Mouse (Mus musculus) midbrain, embryonic 16.5 days (tissue): ENCODE data around the gene Spast. TPM values are rescaled to one million over a fixed set of nuclear protein-coding genes. Genes with fewer than 3 reads are reported as not detected.

Experiments used
- ATAC-seq: fragments of 200-750 bp; cut with Nextera tagmentation; 2 replicates; pipeline ENCODE4 v1.8.0; 2017; ENCODE audit warnings: moderate TSS enrichment
- H3K27ac ChIP-seq: fragments of 300-500 bp; sonication (generic); 2 replicates; pipeline ENCODE4 v1.5.1; 2014; ENCODE audit warnings: mild to moderate bottlenecking, low read length, mixed read lengths
- H3K27me3 ChIP-seq: fragments of 300-500 bp; sonication (generic); 2 replicates; pipeline ENCODE4 v1.6.1; 2014; ENCODE audit warnings: low read depth, low read length, mixed read lengths; ENCODE audit not compliant: control insufficient read depth, insufficient read depth
- H3K36me3 ChIP-seq: fragments of 300-500 bp; sonication (generic); 2 replicates; pipeline ENCODE4 v1.6.1; 2014; ENCODE audit warnings: mild to moderate bottlenecking, low read length, moderate library complexity, mixed read lengths; ENCODE audit not compliant: control insufficient read depth, insufficient read depth
- H3K4me1 ChIP-seq: fragments of 300-500 bp; sonication (generic); 2 replicates; pipeline ENCODE4 v1.6.1; 2014; ENCODE audit warnings: mild to moderate bottlenecking, low read length, mixed read lengths; ENCODE audit not compliant: control insufficient read depth, insufficient read depth
- H3K4me2 ChIP-seq: fragments of 300-500 bp; sonication (generic); 2 replicates; pipeline ENCODE4 v1.6.1; 2014; ENCODE audit warnings: mild to moderate bottlenecking, low read length, mixed read lengths
- H3K4me3 ChIP-seq: fragments of 300-500 bp; sonication (generic); 2 replicates; pipeline ENCODE4 v1.5.1; 2014; ENCODE audit warnings: low read depth, mild to moderate bottlenecking, low read length, moderate library complexity, mixed read lengths
- H3K9ac ChIP-seq: fragments of 300-500 bp; sonication (generic); 2 replicates; pipeline ENCODE4 v1.6.1; 2014; ENCODE audit warnings: low read depth, low read length, mixed read lengths
- H3K9me3 ChIP-seq: fragments of 300-500 bp; sonication (generic); replicated peaks from 2 replicates; pipeline ENCODE4 v1.6.1; 2014; ENCODE audit warnings: mild to moderate bottlenecking, low read length, mixed read lengths; ENCODE audit not compliant: control insufficient read depth, poor library complexity, severe bottlenecking
- WGBS: fragments of 180-500 bp; shearing (Covaris S2); extraction: QIAGEN DNeasy Blood & Tissue Kit; methylation state at CpG from one replicate; pipeline ENCODE4 v1.1.7; 2014; 5-methylcytosine and 5-hydroxymethylcytosine counted together
- polyA plus RNA-seq: library from polyadenylated mRNA; unstranded; fragments of >200 nt; fragmentation: Nextera tagmentation; extraction: Ambion mirVana; gene quantifications from 2 replicates; pipeline ENCODE4 v1.2.1, GENCODE M21; 2015

Gene Spast
- polyA plus RNA-seq, 1 experiment from 2014 or later: 22.0 TPM

DNA sequence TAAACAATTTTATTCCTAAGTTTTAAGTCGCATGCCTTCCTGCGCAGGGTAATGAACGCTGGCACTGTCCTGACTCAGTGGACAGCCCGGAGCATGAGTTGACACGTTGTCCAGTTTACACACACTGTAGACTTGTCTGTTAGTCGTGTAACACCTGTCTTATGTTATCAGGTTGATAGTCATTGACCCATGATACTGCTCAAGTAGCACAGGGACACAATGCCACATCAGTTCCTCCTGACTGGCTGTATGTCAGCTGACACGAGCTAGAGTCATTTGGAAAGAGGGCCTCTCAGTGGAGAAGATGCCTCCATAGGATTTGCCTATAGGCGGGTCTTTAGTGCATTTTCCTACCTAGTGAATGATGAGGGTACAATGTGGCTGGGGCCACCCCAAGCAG, 67.7 kb downstream of the Spast start:
- H3K4me3 ChIP-seq: no peak overlapping the region
- H3K9me3 ChIP-seq: no peaks in the 10 kb centered on the region
- 91% methylated on average over 8 of the region's 8 CpGs for WGBS
- ATAC-seq: no peak
- no peak overlapping the region for H3K9ac ChIP-seq
- H3K27ac ChIP-seq: no peak overlapping the region
- no peaks in the 10 kb centered on the region for H3K27me3 ChIP-seq
- H3K4me2 ChIP-seq: no peak overlapping the region
- no peaks in the 10 kb centered on the region for H3K4me1 ChIP-seq
- peaks cover 40% of the 10 kb centered on the region for H3K36me3 ChIP-seq

DNA sequence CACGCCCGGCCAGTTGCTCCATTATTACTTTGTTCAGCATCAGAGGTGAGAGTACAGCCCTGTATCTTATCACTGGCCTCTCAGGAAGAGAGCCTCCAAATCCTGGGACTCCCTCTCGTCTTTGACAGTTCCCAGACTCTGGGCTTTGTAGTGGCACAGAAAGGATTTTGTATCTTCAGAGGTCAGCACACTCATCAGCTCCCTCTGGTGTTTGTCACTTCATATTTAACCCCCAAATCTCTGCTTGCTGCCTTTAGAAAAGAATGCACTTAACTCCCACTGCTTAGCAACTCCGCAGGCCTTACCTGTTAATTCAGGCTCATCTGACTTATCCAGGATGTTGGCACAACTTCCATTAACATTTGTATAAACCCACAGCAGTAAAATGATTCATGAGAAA, 70.9 kb downstream of the Spast start:
- no peaks in the 10 kb centered on the region for H3K27me3 ChIP-seq
- H3K4me3 ChIP-seq: no peak overlapping the region
- H3K4me2 ChIP-seq: no peak overlapping the region
- 66% methylated on average over 4 of the region's 4 CpGs for WGBS
- H3K36me3 ChIP-seq: peaks cover 31% of the 10 kb centered on the region
- ATAC-seq: no peak
- H3K27ac ChIP-seq: no peak overlapping the region
- H3K9ac ChIP-seq: no peak overlapping the region
- H3K4me1 ChIP-seq: no peaks in the 10 kb centered on the region
- no peaks in the 10 kb centered on the region for H3K9me3 ChIP-seq

- 91% methylated on average over 8 of the region's 8 CpGs for WGBS
- peaks cover 27% of the 10 kb centered on the region for H3K36me3 ChIP-seq
Observed at GRCm38 (mm10) chr17:74413324-74413723, 74.5 kb downstream of the Spast start.

DNA sequence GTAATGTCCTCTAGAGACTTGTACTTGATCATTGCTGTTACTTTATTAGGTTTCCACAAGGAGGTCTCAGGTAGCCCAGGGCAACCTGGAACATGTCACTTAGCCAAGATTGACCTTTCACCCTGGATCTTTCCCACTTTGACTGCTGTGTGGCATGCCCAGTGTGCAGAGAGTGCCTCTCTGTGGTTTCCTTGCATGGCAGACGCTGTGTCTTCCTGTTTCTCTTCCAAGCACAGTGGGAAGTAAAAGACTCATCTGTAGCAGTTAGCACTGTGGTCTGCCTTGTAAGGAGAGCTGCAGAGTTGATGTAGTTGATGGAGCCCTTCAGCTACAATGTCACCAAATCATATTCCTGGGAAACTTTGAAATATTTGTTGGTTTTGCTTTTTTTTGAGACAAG, 75.9 kb downstream of the Spast start:
- no peak overlapping the region for H3K4me2 ChIP-seq
- H3K36me3 ChIP-seq: peaks cover 25% of the 10 kb centered on the region
- H3K9me3 ChIP-seq: no peaks in the 10 kb centered on the region
- 77% methylated on average over 1 of the region's 1 CpGs for WGBS
- H3K27ac ChIP-seq: no peak overlapping the region
- no peaks in the 10 kb centered on the region for H3K4me1 ChIP-seq
- H3K4me3 ChIP-seq: no peak overlapping the region
- no peak overlapping the region for H3K9ac ChIP-seq
- no peak for ATAC-seq
- no peaks in the 10 kb centered on the region for H3K27me3 ChIP-seq

More at GRCm38 (mm10) chr17:74413324-74413723, 74.5 kb downstream of the Spast start:
- no peak overlapping the region for H3K4me3 ChIP-seq
- no peaks in the 10 kb centered on the region for H3K4me1 ChIP-seq
- no peak overlapping the region for H3K4me2 ChIP-seq
- ATAC-seq: no peak
- H3K27ac ChIP-seq: no peak overlapping the region
- no peaks in the 10 kb centered on the region for H3K9me3 ChIP-seq
- no peaks in the 10 kb centered on the region for H3K27me3 ChIP-seq
- no peak overlapping the region for H3K9ac ChIP-seq

DNA sequence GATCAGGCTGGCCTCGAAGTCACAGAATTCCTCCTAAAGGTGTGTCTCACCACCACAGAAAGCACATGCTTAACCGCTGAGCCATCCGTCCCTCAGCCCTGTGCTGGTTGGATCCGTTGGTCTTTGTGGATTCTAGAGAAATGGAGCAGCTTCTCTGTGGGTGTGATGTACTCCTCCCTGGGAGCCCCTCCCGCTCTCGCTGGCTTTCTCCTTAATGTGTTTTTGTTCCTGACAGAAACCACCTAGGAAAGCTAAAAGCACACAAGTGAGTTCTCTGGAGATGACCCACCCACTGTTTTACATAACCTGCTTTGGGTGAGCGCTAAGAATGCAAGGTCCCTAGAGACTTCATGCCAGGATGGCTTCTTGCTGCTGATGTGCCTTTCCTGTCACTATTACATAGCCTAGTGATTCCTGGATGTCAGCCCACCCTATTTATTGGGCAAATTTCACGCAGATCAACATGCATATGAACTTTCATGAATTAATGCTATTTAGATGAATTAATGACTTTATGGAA, 78.1 kb downstream of the Spast start:
- ATAC-seq: no peak
- Histone ChIP-seq H3K9me3 (no peaks in the 10 kb centered on the region), H3K9ac (no peak overlapping the region), H3K4me2 (no peak overlapping the region), H3K27ac (no peak overlapping the region), H3K36me3 (peaks cover 24% of the 10 kb centered on the region), H3K27me3 (no peaks in the 10 kb centered on the region), H3K4me1 (no peaks in the 10 kb centered on the region), H3K4me3 (no peak overlapping the region)
- WGBS: 91% methylated on average over 8 of the region's 8 CpGs

DNA sequence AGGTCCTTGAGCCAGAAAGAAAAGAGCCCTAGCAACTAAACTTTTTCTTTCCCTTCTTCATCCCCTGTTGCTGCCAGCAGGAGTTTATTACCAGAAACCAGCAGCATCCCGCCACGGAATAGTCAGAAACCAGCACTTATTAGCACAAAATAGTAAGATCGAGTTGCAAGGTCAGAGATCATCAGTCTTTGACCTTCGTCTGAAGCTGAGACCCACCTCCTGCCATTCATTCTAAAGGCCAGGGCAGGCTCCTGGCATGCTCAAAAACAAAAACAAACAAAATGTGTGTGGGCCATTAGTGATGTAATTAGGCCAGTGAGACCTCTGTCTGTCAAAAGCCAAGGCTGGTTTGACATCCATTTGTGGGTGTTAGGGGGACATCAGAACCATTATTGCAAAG, 79.4 kb downstream of the Spast start:
- ATAC-seq: no peak
- Histone ChIP-seq H3K4me2 (no peak overlapping the region), H3K4me1 (no peaks in the 10 kb centered on the region), H3K9ac (no peak overlapping the region), H3K4me3 (no peak overlapping the region), H3K9me3 (no peaks in the 10 kb centered on the region), H3K36me3 (peaks cover 18% of the 10 kb centered on the region), H3K27ac (no peak overlapping the region), H3K27me3 (no peaks in the 10 kb centered on the region)
- WGBS: 49% methylated on average over 4 of the region's 4 CpGs

DNA sequence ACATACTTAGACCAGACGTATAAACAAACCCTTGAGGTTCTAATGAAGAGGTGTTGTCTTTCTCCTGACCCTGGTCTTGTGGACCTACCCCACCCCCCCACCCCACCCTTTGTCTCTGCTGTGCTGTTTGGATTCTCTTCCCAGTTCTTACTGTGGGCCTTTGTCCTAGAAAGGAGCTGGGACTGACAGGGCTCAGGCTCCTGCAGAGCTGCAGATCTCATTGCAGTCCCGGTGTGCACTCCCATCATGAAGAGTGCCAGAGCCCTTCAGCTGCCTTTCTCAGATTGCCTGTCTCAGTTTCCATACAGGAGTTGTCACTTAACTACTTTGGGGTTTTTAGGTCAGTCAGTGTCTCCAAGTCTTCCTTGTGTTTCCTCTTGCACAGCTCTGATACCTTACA, 81.9 kb downstream of the Spast start:
- WGBS: 59% methylated on average over 2 of the region's 2 CpGs
- no peak overlapping the region for H3K4me3 ChIP-seq
- no peaks in the 10 kb centered on the region for H3K4me1 ChIP-seq
- no peak for ATAC-seq
- H3K27ac ChIP-seq: no peak overlapping the region
- H3K9ac ChIP-seq: no peak overlapping the region
- no peaks in the 10 kb centered on the region for H3K27me3 ChIP-seq
- H3K36me3 ChIP-seq: peaks cover 19% of the 10 kb centered on the region
- H3K9me3 ChIP-seq: no peaks in the 10 kb centered on the region
- H3K4me2 ChIP-seq: no peak overlapping the region

GRCm38 (mm10) chr17:74424401-74425005, 85.7 kb downstream of the Spast start:
- Histone ChIP-seq H3K27me3 (no peaks in the 10 kb centered on the region), H3K27ac (no peak overlapping the region), H3K36me3 (peaks cover 20% of the 10 kb centered on the region), H3K9me3 (no peaks in the 10 kb centered on the region), H3K9ac (no peak overlapping the region), H3K4me3 (no peak overlapping the region), H3K4me1 (no peaks in the 10 kb centered on the region), H3K4me2 (no peak overlapping the region)
- WGBS: 45% methylated on average over 12 of the region's 12 CpGs
- peak; percentile 76 for ATAC-seq

DNA sequence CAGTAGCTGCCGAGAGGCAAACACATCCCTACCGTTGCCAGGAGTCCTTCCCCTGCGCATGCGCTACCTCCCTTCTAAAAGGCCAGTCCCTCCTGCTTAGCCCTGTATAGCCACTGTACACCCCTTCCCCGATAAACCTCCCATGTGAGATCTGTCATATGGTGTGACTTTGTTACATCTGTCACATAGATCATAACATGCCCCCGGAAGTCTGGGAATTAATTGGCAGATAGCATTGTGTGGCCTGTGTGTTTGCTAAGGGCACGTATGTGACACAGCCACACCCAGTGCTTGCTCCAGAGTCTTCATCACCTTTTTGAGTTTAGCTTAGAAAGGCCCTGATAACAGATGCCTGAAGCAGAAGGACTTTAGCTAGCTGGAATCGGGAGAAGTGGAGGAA, 91.3 kb downstream of the Spast start:
- H3K4me3 ChIP-seq: no peak overlapping the region
- no peak overlapping the region for H3K9ac ChIP-seq
- no peak overlapping the region for H3K4me2 ChIP-seq
- no peaks in the 10 kb centered on the region for H3K9me3 ChIP-seq
- H3K27me3 ChIP-seq: no peaks in the 10 kb centered on the region
- H3K36me3 ChIP-seq: peaks cover 4% of the 10 kb centered on the region; the same call in 1 of the 2 replicates
- WGBS: 92% methylated on average over 8 of the region's 8 CpGs
- no peak overlapping the region for H3K27ac ChIP-seq
- H3K4me1 ChIP-seq: no peaks in the 10 kb centered on the region
- no peak for ATAC-seq
